20 mouse cellular contexts compared by ENCODE assay signal in the genomic region with DNA sequence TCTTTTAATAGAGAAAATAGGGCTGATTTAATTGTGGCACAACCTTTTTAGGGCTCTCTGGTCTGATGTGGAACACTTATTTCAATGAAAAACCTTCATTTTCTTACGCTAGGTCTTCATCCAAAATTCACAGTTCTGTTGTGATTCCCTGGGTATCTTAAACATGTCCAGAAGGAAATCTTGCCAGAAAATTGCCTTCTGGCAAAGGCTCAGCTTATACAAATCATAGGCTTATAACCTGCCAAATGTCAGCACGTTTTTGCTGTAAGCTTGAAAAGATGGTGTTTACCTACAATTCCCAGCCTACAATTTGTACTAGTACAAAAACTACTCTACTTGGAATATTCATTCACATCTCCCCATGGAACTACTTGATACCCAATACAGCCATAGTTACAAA. TPM values are rescaled to one million over a fixed set of nuclear protein-coding genes. Genes with fewer than 3 reads are reported as not detected.
DNase-seq lines count a peak whose midpoint lies in the region; ATAC-seq and TF ChIP-seq lines count a peak whose summit lies in the region.
"Had no signal": no experiment of that assay in that cellular context is flagged by ENCODE, and none has a peak within 500 bp of the region (broad histone marks: within the 10 kb centered on the region; RNA-seq: fewer than 3 reads in every experiment).

No protein-coding gene starts in this region.

- no peak for TF ChIP-seq POLR2A in brain, embryonic 14.5 days (IDR thresholded peaks at IDR 0.05; ENCODE audit: borderline replicate concordance, extremely low read depth, insufficient read depth, insufficient read length, poor library complexity, severe bottlenecking)

- H3K9ac ChIP-seq in hindbrain, postnatal 0 days (replicated peaks; ENCODE audit: low read length), result no peak overlapping the region
- no peak overlapping the region for H3K9ac ChIP-seq in hindbrain, embryonic 14.5 days
- H3K9ac ChIP-seq: forebrain, postnatal 0 days; heart, embryonic 13.5 days had no signal

- DNase-seq in cerebellum, adult 18-20 months, result peak; percentile 16 to 37
- no peak for DNase-seq in cerebellum, postnatal 4 days (ENCODE audit: low spot score in 2 of 2)
- peak; percentile 2 for DNase-seq in hindbrain, postnatal 0 days (ENCODE audit: low spot score)
- DNase-seq in hindbrain, embryonic 14.5 days (ENCODE audit: low spot score), result no peak
- peak; percentile 31 for DNase-seq in brain, embryonic 14.5 days (ENCODE audit: low read depth)
- DNase-seq in cerebellum, postnatal 14 days, result peak; percentile 60 to 80
- no peak for DNase-seq in B cell, adult 2 months
- no peak for DNase-seq in ovary, postnatal 14 days (ENCODE audit: low spot score)
- DNase-seq: adrenal gland, postnatal 14 days; forebrain, postnatal 0 days; gastrocnemius, postnatal 14 days; heart, postnatal 36 days; kidney, adult 11 months; kidney, adult 9 months had no signal

- no peak overlapping the region for H3K4me3 ChIP-seq in hindbrain, postnatal 0 days (ENCODE audit: low read length)
- no peak overlapping the region for H3K4me3 ChIP-seq in hindbrain, embryonic 14.5 days (replicated peaks; ENCODE audit: low read length)
- H3K4me3 ChIP-seq: heart, embryonic 13.5 days had no signal

- H3K4me1 ChIP-seq in hindbrain, postnatal 0 days (ENCODE audit: insufficient read depth, low read length), result no peaks in the 10 kb centered on the region
- no peaks in the 10 kb centered on the region for H3K4me1 ChIP-seq in hindbrain, embryonic 14.5 days (replicated peaks; ENCODE audit: control insufficient read depth, insufficient read depth, low read length)
- H3K4me1 ChIP-seq: heart, embryonic 13.5 days had no signal

- no peaks in the 10 kb centered on the region for H3K9me3 ChIP-seq in hindbrain, postnatal 0 days (ENCODE audit: low read length)
- H3K9me3 ChIP-seq in hindbrain, embryonic 14.5 days (ENCODE audit: control insufficient read depth, low read length), result no peaks in the 10 kb centered on the region
- H3K9me3 ChIP-seq: heart, embryonic 13.5 days had no signal

- H3K4me2 ChIP-seq in hindbrain, postnatal 0 days (ENCODE audit: low read depth, low read length), result no peak overlapping the region
- H3K4me2 ChIP-seq in hindbrain, embryonic 14.5 days (replicated peaks), result no peak overlapping the region
- H3K4me2 ChIP-seq: heart, embryonic 13.5 days had no signal

- no peak for ATAC-seq in hindbrain, postnatal 0 days
- ATAC-seq in hindbrain, embryonic 14.5 days (ENCODE audit: low FRiP score), result no peak
- ATAC-seq: activated CD4-positive, CD25-positive, alpha-beta regulatory T cell, adult 4 months; forebrain, postnatal 0 days; hindbrain, embryonic 16.5 days; Patski had no signal

- no peaks in the 10 kb centered on the region for H3K36me3 ChIP-seq in hindbrain, postnatal 0 days (ENCODE audit: insufficient read depth, low read length)
- H3K36me3 ChIP-seq in hindbrain, embryonic 14.5 days (replicated peaks; ENCODE audit: control insufficient read depth, insufficient read depth), result no peaks in the 10 kb centered on the region
- H3K36me3 ChIP-seq: heart, embryonic 13.5 days had no signal

- no peak for TF ChIP-seq CTCF in hindbrain, postnatal 0 days (IDR thresholded peaks at IDR 0.05; ENCODE audit: low read depth)
- TF ChIP-seq CTCF in brain, embryonic 14.5 days (IDR thresholded peaks at IDR 0.05; ENCODE audit: borderline replicate concordance, extremely low read depth, insufficient read depth, insufficient read length), result no peak

- H3K27ac ChIP-seq in hindbrain, postnatal 0 days, result no peak overlapping the region
- no peak overlapping the region for H3K27ac ChIP-seq in hindbrain, embryonic 14.5 days
- H3K27ac ChIP-seq: heart, embryonic 13.5 days had no signal

- no peaks in the 10 kb centered on the region for H3K27me3 ChIP-seq in hindbrain, postnatal 0 days (ENCODE audit: insufficient read depth, low read length)
- no peaks in the 10 kb centered on the region for H3K27me3 ChIP-seq in hindbrain, embryonic 14.5 days (ENCODE audit: control insufficient read depth, insufficient read depth, low read length)
- H3K27me3 ChIP-seq: CH12.LX; heart, embryonic 13.5 days had no signal

- 68% methylated on average over 2 of the region's 2 CpGs for WGBS in hindbrain, postnatal 0 days
- 73% methylated on average over 2 of the region's 2 CpGs for WGBS in hindbrain, embryonic 14.5 days

RNA-seq across cellular contexts. Expression of a gene that starts 42.7 kb away (rescaled TPM):
- 16.5 and 18.0 TPM in 2 replicates for total RNA-seq in hindbrain, postnatal 0 days (2014; rRNA removed)
- 20.3 and 21.5 TPM in 2 replicates for polyA plus RNA-seq in hindbrain, postnatal 0 days (2015; fragmentation: Nextera tagmentation; extraction: Ambion mirVana)
- 23.3 and 27.5 TPM in 2 replicates for polyA plus RNA-seq in hindbrain, embryonic 14.5 days (2014; fragmentation: Nextera tagmentation; extraction: Ambion mirVana)
- 1.9 and 3.3 TPM in 2 replicates for polyA plus RNA-seq in brain, embryonic 14.5 days (2012; rRNA removed)
- total RNA-seq: CH12.LX had no signal
- polyA plus RNA-seq: activated CD4-positive, CD25-positive, alpha-beta regulatory T cell, adult 4 months; gonadal fat pad, adult 2 months; Patski had no signal

Comparison
In these comparisons a context has a peak if more than half of its experiments do, and no peak if none do; other contexts are left out.
1. DNase-seq: peak in cerebellum, adult 18-20 months (2 of 2), hindbrain, postnatal 0 days (single experiment), brain, embryonic 14.5 days (single experiment) and cerebellum, postnatal 14 days (2 of 2); none in cerebellum, postnatal 4 days (0 of 2), hindbrain, embryonic 14.5 days (single experiment), B cell, adult 2 months (0 of 2) and ovary, postnatal 14 days (single experiment).